Mouse (Mus musculus): ENCODE measurements around the gene Tomm6. TPM values are rescaled to one million over a fixed set of nuclear protein-coding genes. Genes with fewer than 3 reads are reported as not detected.
A peak's percentile ranks its signal among the peaks of the same experiment; 100 is the strongest.

The Tomm6 gene
- polyA plus RNA-seq, 1 experiment from 2014 or later, result 486 TPM

DNA sequence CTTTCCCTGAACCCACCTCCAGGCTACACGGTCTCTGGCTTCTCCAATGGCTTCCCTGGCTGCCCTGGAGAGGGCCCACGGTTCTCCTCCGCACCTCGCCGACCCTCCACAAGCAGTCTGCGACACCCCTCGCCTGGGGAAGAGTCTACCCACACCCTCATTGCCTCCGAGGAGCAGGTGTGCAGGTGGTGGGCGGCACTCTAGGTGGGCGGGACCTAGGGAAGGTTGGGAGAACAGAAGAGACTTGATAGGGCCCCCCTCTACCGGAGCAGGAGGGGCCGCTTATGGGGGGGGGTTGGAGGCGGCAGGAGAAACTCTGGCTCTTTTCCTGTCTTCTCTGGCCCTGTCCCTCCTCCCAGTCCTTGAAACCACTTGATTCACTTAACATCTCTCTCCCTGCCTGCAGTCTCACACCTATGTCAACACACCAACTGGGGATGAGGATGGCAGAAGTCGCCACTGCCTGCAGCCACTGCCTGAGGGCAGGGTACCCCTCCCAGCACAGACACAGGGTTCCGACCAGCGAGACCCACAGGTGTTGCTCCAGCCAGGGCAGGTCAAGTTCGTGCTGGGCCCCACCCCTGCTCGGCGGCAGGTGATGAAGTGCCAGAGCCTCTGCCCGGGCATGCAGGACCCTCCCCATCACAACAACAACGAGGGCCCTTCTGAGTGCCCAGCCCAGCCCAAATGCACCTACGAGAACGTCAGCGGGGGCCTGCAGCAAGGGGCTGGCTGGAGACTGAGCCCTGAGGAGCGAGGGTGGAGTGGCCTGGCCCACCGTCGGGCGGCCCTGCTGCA is 14.6 kb upstream of the Tomm6 start:
- WGBS, result 29% methylated on average over 28 of the region's 28 CpGs
- no peaks in the 10 kb centered on the region; the same call in 1 of the 2 replicates for H3K36me3 ChIP-seq (ENCODE audit: control insufficient read depth, insufficient read depth, low read length)
- H3K27me3 ChIP-seq (replicated peaks; ENCODE audit: control insufficient read depth, insufficient read depth, low read length), result peaks cover 49% of the 10 kb centered on the region
- H3K4me1 ChIP-seq (replicated peaks; ENCODE audit: control insufficient read depth, insufficient read depth, low read length), result peaks cover 9% of the 10 kb centered on the region; the same call in 1 of the 2 replicates
- 0 out of 2 replicates have a peak overlapping the region, but pooled peaks have one; percentile 14 for H3K9ac ChIP-seq (ENCODE audit: low read depth, low read length)
- H3K9me3 ChIP-seq (ENCODE audit: control insufficient read depth, low read length), result no peaks in the 10 kb centered on the region
- DNase-seq (ENCODE audit: low spot score) (no peak), ATAC-seq (replicated peaks; ENCODE audit: low FRiP score) (no peak)
- H3K4me3 ChIP-seq (ENCODE audit: low read depth, low read length), result no peak overlapping the region
- no peak overlapping the region for H3K4me2 ChIP-seq
- H3K27ac ChIP-seq (ENCODE audit: low read depth, low read length), result no peak overlapping the region

DNA sequence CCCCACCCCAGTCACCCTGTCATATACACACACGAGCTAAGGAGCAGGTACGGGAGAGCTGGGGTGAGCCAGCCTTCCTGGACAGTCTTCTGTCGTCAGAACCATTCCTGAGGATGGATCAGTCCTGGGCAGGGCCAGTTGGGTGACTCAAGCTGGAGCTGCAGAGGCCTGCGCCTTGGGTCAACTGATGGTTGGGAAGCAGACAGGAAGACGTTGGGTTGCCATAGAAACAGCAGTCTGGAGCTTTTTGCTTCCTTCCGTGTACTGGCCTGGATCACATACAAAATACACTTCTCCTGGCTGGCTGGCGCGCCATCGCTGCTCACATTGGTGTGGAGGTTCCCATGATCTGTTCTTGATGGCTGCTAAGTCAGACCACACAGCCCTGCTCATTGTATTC is 13.6 kb upstream of the Tomm6 start:
- H3K4me1 ChIP-seq (replicated peaks; ENCODE audit: control insufficient read depth, insufficient read depth, low read length), result peaks cover 9% of the 10 kb centered on the region; the same call in 1 of the 2 replicates
- H3K36me3 ChIP-seq (ENCODE audit: control insufficient read depth, insufficient read depth, low read length), result no peaks in the 10 kb centered on the region; the same call in 1 of the 2 replicates
- H3K27ac ChIP-seq (ENCODE audit: low read depth, low read length), result no peak overlapping the region
- H3K27me3 ChIP-seq (replicated peaks; ENCODE audit: control insufficient read depth, insufficient read depth, low read length), result peaks cover 51% of the 10 kb centered on the region
- WGBS, result 72% methylated on average over 9 of the region's 9 CpGs
- H3K9ac ChIP-seq (ENCODE audit: low read depth, low read length), result no peak overlapping the region
- ATAC-seq (replicated peaks; ENCODE audit: low FRiP score) (no peak), DNase-seq (ENCODE audit: low spot score) (no peak)
- no peak overlapping the region for H3K4me3 ChIP-seq (ENCODE audit: low read depth, low read length)
- no peak overlapping the region for H3K4me2 ChIP-seq
- H3K9me3 ChIP-seq (ENCODE audit: control insufficient read depth, low read length), result no peaks in the 10 kb centered on the region

DNA sequence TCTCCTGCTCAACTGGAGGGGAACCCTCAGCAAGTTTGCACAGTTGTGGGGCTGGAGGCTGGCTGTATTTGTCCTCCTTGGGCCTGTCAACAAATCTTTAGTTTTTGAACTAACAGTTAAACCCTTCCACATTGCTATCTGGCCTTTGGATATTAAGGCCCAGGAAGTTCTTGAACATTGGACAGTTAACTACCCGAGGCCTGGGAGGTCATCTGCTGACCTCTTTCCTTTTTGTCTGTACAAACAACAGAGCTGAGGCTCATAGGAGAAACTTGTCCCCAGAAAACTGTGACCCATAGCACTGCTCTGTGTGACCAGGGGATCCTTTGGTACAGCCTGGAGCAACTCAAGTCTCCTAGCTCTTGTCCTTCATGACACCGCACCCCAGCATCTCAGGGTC is 10.9 kb upstream of the Tomm6 start:
- no peak overlapping the region for H3K4me2 ChIP-seq
- peaks cover 18% of the 10 kb centered on the region for H3K4me1 ChIP-seq (replicated peaks; ENCODE audit: control insufficient read depth, insufficient read depth, low read length)
- no peak overlapping the region for H3K4me3 ChIP-seq (ENCODE audit: low read depth, low read length)
- H3K9ac ChIP-seq (ENCODE audit: low read depth, low read length), result no peak overlapping the region
- H3K27ac ChIP-seq (ENCODE audit: low read depth, low read length), result 0 out of 2 replicates have a peak overlapping the region, but pooled peaks have one; percentile 19
- no peak for ATAC-seq (replicated peaks; ENCODE audit: low FRiP score)
- DNase-seq (ENCODE audit: low spot score), result no peak
- 84% methylated on average over 2 of the region's 2 CpGs for WGBS
- H3K9me3 ChIP-seq (ENCODE audit: control insufficient read depth, low read length), result no peaks in the 10 kb centered on the region
- H3K36me3 ChIP-seq (ENCODE audit: control insufficient read depth, insufficient read depth, low read length), result no peaks in the 10 kb centered on the region; the same call in 1 of the 2 replicates
- H3K27me3 ChIP-seq (replicated peaks; ENCODE audit: control insufficient read depth, insufficient read depth, low read length), result peaks cover 41% of the 10 kb centered on the region

DNA sequence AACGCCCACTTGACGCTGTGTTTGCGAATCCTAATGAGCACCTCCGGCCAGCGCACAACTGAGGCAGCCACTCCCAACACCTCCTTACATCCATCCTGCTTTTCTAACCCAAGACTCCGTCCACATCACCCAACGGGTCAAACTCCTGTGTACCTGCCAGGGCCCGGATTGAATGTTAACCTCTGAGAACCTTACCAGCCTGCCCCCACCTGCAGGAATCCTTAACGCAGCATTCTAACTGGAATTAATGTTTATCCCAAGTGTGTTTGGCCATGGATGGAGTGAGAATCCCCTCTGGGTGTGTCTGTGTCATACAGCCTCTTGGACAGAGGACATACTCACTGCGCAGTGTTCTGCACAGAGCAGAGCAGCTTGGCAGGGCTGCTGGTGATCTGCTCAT is 10.0 kb upstream of the Tomm6 start:
- Histone ChIP-seq H3K4me2 (no peak overlapping the region), H3K36me3 (ENCODE audit: control insufficient read depth, insufficient read depth, low read length) (no peaks in the 10 kb centered on the region; the same call in 1 of the 2 replicates), H3K9me3 (ENCODE audit: control insufficient read depth, low read length) (no peaks in the 10 kb centered on the region), H3K27ac (ENCODE audit: low read depth, low read length) (no peak overlapping the region), H3K27me3 (replicated peaks; ENCODE audit: control insufficient read depth, insufficient read depth, low read length) (peaks cover 36% of the 10 kb centered on the region), H3K4me1 (replicated peaks; ENCODE audit: control insufficient read depth, insufficient read depth, low read length) (peaks cover 16% of the 10 kb centered on the region), H3K9ac (ENCODE audit: low read depth, low read length) (no peak overlapping the region), H3K4me3 (ENCODE audit: low read depth, low read length) (no peak overlapping the region)
- DNase-seq (ENCODE audit: low spot score) (no peak), ATAC-seq (replicated peaks; ENCODE audit: low FRiP score) (no peak)
- WGBS, result 85% methylated on average over 10 of the region's 10 CpGs

DNA sequence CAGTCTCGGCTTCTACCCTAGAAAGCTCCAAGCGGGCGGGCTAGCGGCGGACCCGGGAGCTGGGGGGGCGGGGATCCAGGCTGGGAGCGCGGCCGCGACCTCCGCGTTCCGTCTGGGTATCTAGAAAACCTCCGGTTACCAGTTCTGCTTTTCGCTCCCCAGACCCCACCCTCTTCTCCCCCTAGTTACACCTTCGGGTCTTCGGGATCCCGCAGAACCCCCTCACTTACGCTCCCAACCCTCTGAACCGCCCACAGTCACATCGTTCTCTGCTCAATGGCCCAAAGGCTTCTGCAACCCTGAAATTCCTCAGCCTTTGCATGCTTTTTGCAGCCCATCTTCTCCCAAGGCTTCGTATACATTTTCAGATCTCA is 7.1 kb upstream of the Tomm6 start:
- Histone ChIP-seq H3K27ac (ENCODE audit: low read depth, low read length) (peak overlapping the region; percentile 26; the same call in 1 of the 2 replicates), H3K9me3 (ENCODE audit: control insufficient read depth, low read length) (no peaks in the 10 kb centered on the region), H3K36me3 (ENCODE audit: control insufficient read depth, insufficient read depth, low read length) (no peaks in the 10 kb centered on the region), H3K9ac (ENCODE audit: low read depth, low read length) (peak overlapping the region; percentile 75), H3K4me2 (peak overlapping the region; percentile 96), H3K4me3 (ENCODE audit: low read depth, low read length) (peak overlapping the region; percentile 77), H3K27me3 (replicated peaks; ENCODE audit: control insufficient read depth, insufficient read depth, low read length) (peaks cover 20% of the 10 kb centered on the region), H3K4me1 (replicated peaks; ENCODE audit: control insufficient read depth, insufficient read depth, low read length) (peaks cover 12% of the 10 kb centered on the region)
- under 1% methylated on average over 16 of the region's 23 CpGs for WGBS
- DNase-seq (ENCODE audit: low spot score) (no peak), ATAC-seq (replicated peaks; ENCODE audit: low FRiP score) (no peak)

DNA sequence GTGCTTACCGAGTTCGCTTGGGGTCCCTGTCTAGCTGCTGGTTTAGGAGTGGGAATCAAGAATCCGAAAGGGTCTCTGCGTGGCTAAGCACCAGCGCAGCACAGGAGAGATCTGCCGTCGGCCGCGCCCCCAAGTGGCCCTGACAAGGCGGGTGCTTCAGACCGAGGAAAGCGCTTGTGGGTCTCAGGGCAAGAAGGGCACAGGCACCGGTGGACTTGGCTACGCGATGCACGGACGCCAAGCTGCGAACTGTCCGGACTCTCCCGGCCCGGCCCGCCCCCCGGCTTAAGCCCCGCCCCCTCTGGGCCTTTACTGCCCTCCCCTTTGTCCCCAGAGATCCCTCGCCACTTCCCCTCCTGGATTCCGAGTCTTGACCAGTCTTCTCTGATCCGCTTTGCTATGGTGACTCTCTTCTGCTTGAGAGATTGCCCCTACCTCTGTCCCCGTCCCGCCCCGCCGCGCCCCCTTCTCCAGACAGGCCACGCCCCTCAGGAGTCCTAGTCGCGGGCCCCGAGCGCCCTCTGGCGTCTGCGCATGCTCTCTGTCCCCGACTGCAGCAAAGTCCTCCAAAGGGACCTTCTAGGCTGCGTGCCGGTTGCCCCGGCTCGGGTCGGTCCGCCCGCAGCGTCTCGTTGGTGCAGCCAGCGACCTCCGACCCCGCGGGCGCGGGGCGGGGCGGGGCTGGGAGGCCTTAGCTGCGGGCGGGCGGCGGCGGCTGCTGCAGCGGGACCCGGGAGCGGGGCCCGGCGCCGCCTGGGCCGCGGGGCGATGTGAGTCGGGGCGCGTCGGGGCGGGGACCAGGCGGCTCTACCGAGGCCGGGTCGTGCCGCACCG is 6.5 kb upstream of the Tomm6 start, which contains the start of gene Prickle4:
TSS of gene Prickle4 (minus strand) at position 234 of the 834 bp plus-strand sequence.
- no peaks in the 10 kb centered on the region for H3K9me3 ChIP-seq (ENCODE audit: control insufficient read depth, low read length)
- WGBS, result under 1% methylated on average over 80 of the region's 82 CpGs
- peak within 1 kb of the TSS; percentile 75 for H3K9ac ChIP-seq (ENCODE audit: low read depth, low read length)
- H3K27me3 ChIP-seq (replicated peaks; ENCODE audit: control insufficient read depth, insufficient read depth, low read length), result peaks cover 20% of the 10 kb centered on the region
- peak within 1 kb of the TSS; percentile 77 for H3K4me3 ChIP-seq (ENCODE audit: low read depth, low read length)
- DNase-seq (ENCODE audit: low spot score), result peak; percentile 96
- H3K27ac ChIP-seq (ENCODE audit: low read depth, low read length), result peak within 1 kb of the TSS; percentile 26
- ATAC-seq (replicated peaks; ENCODE audit: low FRiP score), result peak; percentile 90
- H3K36me3 ChIP-seq (ENCODE audit: control insufficient read depth, insufficient read depth, low read length), result no peaks in the 10 kb centered on the region
- H3K4me1 ChIP-seq (replicated peaks; ENCODE audit: control insufficient read depth, insufficient read depth, low read length), result peaks cover 12% of the 10 kb centered on the region
- H3K4me2 ChIP-seq, result peak within 1 kb of the TSS; percentile 96

DNA sequence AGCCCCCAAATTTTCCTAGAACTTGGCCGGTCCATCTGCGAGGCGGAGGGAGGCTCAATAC is 6.1 kb upstream of the Tomm6 start, which contains the start of gene Gm21981:
TSS of gene Gm21981 (minus strand) at position 14 of the 61 bp plus-strand sequence.
- ATAC-seq (replicated peaks; ENCODE audit: low FRiP score), result no peak
- H3K36me3 ChIP-seq (ENCODE audit: control insufficient read depth, insufficient read depth, low read length), result no peaks in the 10 kb centered on the region
- peaks cover 12% of the 10 kb centered on the region for H3K4me1 ChIP-seq (replicated peaks; ENCODE audit: control insufficient read depth, insufficient read depth, low read length)
- DNase-seq (ENCODE audit: low spot score), result no peak
- H3K9ac ChIP-seq (ENCODE audit: low read depth, low read length), result peak within 1 kb of the TSS; percentile 75
- 0% methylated on average over 3 of the region's 3 CpGs for WGBS
- peak within 1 kb of the TSS; percentile 26 for H3K27ac ChIP-seq (ENCODE audit: low read depth, low read length)
- peak within 1 kb of the TSS; percentile 77 for H3K4me3 ChIP-seq (ENCODE audit: low read depth, low read length)
- peak within 1 kb of the TSS; percentile 96 for H3K4me2 ChIP-seq
- H3K9me3 ChIP-seq (ENCODE audit: control insufficient read depth, low read length), result no peaks in the 10 kb centered on the region
- H3K27me3 ChIP-seq (replicated peaks; ENCODE audit: control insufficient read depth, insufficient read depth, low read length), result peaks cover 20% of the 10 kb centered on the region

DNA sequence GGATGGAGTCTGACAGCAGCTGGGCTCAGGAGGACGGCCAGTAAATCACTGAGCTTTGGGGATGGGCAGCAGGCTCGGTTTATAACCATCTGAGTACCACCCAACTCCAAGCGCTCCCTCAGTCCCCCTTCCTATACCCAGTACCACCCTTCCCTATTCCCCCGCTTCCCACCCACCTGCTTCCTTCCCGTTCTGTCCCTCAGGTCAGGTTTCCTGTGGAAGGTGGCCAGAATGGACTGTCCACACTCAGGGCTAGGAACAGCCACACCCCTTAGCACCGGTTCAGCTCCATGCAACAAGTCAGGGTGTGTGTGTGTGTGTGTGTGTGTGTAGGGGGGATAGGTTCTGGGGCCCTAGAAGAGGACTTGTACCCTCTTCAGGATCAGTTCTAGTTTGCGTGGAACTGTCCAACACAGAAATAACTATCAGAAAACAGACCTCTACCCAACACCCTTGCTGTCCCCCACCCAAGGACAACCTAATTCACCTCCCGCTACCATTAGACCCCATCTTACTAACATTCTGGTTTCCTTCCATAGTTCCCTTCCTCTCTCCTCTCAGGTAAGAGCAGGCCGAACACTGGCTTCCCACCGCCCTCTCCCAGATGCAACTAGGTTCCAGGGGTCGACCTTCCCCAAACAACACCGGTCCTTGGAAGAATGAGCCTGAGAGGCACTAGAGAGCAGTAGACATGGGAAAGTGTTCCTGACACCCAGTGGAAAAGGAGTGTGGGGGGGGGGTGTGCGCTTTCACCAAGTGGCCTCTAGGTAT is 5.7 kb upstream of the Tomm6 start:
- peaks cover 20% of the 10 kb centered on the region for H3K27me3 ChIP-seq (replicated peaks; ENCODE audit: control insufficient read depth, insufficient read depth, low read length)
- H3K27ac ChIP-seq (ENCODE audit: low read depth, low read length), result no peak overlapping the region

More for the DNA sequence above, 5.7 kb upstream of the Tomm6 start:
- peak overlapping the region; percentile 75; the same call in 1 of the 2 replicates for H3K9ac ChIP-seq (ENCODE audit: low read depth, low read length)
- WGBS, result 40% methylated on average over 13 of the region's 13 CpGs
- H3K4me3 ChIP-seq (ENCODE audit: low read depth, low read length), result peak overlapping the region; percentile 77
- H3K4me1 ChIP-seq (replicated peaks; ENCODE audit: control insufficient read depth, insufficient read depth, low read length), result peaks cover 14% of the 10 kb centered on the region
- ATAC-seq (replicated peaks; ENCODE audit: low FRiP score) (no peak), DNase-seq (ENCODE audit: low spot score) (no peak)
- peak overlapping the region; percentile 96 for H3K4me2 ChIP-seq
- H3K36me3 ChIP-seq (ENCODE audit: control insufficient read depth, insufficient read depth, low read length), result no peaks in the 10 kb centered on the region
- no peaks in the 10 kb centered on the region for H3K9me3 ChIP-seq (ENCODE audit: control insufficient read depth, low read length)
